Mouse (Mus musculus): ENCODE measurements at regions not wholly inside any gene's neighbourhood (a gene's known extent, or its start where the extent isn't known, plus 50 kb on each side); places are given as distances from the start of the nearest gene placed in this dataset.

GRCm38 (mm10) chr10:93398531-93399320, 54.5 kb upstream of the Lta4h start:
- H3K36me3 ChIP-seq (ENCODE audit: control insufficient read depth, insufficient read depth, low read length): no peaks in the 10 kb centered on the region
- H3K27me3 ChIP-seq (replicated peaks; ENCODE audit: control insufficient read depth, insufficient read depth, low read length): no peaks in the 10 kb centered on the region
- DNase-seq (ENCODE audit: low spot score) (no peak), ATAC-seq (replicated peaks; ENCODE audit: low FRiP score) (no peak)
- no peaks in the 10 kb centered on the region for H3K9me3 ChIP-seq (ENCODE audit: control insufficient read depth, low read length)
- WGBS: 74% methylated on average over 11 of the region's 11 CpGs
- no peak overlapping the region for H3K27ac ChIP-seq (ENCODE audit: low read depth, low read length)
- no peaks in the 10 kb centered on the region for H3K4me1 ChIP-seq (replicated peaks; ENCODE audit: control insufficient read depth, insufficient read depth, low read length)
- H3K4me3 ChIP-seq (ENCODE audit: low read depth, low read length): no peak overlapping the region
- no peak overlapping the region for H3K4me2 ChIP-seq
- H3K9ac ChIP-seq (ENCODE audit: low read depth, low read length): no peak overlapping the region

DNA sequence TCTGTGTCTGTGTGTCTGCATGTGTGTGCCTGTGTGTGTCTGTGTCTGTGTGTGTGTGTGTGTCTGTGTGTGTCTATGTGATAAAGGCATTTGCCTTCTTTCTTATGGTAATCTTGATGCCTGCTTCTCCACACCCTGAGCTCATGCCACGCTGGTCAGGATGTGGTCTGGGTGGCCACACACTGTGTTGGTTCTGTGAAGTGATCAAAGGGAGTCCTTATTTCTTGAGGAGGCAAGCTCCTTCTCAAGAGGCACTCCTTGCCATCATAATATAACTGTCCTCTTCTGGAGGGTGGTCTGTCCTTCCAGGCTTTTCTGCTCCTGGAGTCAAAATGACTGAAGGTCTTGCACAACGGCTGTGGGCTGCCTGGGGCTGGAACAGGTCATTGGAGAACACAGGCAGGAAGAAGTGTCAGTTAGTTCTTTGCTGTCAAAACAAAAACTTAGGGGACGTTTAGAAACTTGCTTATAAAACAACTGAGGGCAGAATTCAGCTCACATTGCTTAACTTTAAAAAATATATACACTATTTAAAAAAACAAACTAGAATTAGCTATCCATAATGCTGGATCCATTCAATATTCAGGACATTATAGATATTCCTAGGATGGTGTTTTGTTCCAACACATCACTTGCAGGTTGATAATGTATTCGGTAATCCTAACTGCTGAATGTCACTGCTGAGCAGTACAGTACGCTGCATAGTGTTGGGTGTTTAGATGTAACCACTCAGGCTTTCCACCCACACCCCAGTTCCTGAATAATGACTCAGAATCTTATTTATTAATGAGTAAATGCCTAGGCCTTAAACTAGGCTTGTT, 50.3 kb upstream of the Lta4h start:
- H3K9me3 ChIP-seq (ENCODE audit: control insufficient read depth, low read length): no peaks in the 10 kb centered on the region
- ATAC-seq (replicated peaks; ENCODE audit: low FRiP score): no peak
- H3K36me3 ChIP-seq (ENCODE audit: control insufficient read depth, insufficient read depth, low read length): no peaks in the 10 kb centered on the region
- no peak overlapping the region for H3K4me3 ChIP-seq (ENCODE audit: low read depth, low read length)
- H3K27ac ChIP-seq (ENCODE audit: low read depth, low read length): no peak overlapping the region
- H3K4me2 ChIP-seq: no peak overlapping the region
- H3K4me1 ChIP-seq (replicated peaks; ENCODE audit: control insufficient read depth, insufficient read depth, low read length): no peaks in the 10 kb centered on the region
- no peaks in the 10 kb centered on the region for H3K27me3 ChIP-seq (replicated peaks; ENCODE audit: control insufficient read depth, insufficient read depth, low read length)
- 56% methylated on average over 5 of the region's 5 CpGs for WGBS
- no peak overlapping the region for H3K9ac ChIP-seq (ENCODE audit: low read depth, low read length)
- no peak for DNase-seq (ENCODE audit: low spot score)
